Mouse (Mus musculus): ENCODE measurements around the gene 1700025G04Rik. TPM values are rescaled to one million over a fixed set of nuclear protein-coding genes. Genes with fewer than 3 reads are reported as not detected.

Gene 1700025G04Rik
- polyA plus RNA-seq, 1 experiment from 2014 or later: 29.3 TPM

- Histone ChIP-seq H3K4me2 (ENCODE audit: low read depth, low read length) (no peak overlapping the region), H3K4me1 (ENCODE audit: control insufficient read depth, insufficient read depth, low read length) (no peaks in the 10 kb centered on the region), H3K9me3 (replicated peaks; ENCODE audit: control insufficient read depth, low read length) (no peaks in the 10 kb centered on the region), H3K27me3 (ENCODE audit: control insufficient read depth, insufficient read depth, low read length) (no peaks in the 10 kb centered on the region), H3K9ac (replicated peaks; ENCODE audit: low read length) (no peak overlapping the region), H3K36me3 (replicated peaks; ENCODE audit: control insufficient read depth, insufficient read depth, low read depth, low read length) (no peaks in the 10 kb centered on the region), H3K4me3 (ENCODE audit: low read depth, low read length) (no peak overlapping the region), H3K27ac (replicated peaks; ENCODE audit: low read depth, low read length) (no peak overlapping the region)
- 68% methylated on average over 7 of the region's 7 CpGs for WGBS
- DNase-seq (ENCODE audit: low spot score) (no peak), ATAC-seq (replicated peaks; ENCODE audit: insufficient number of reproducible peaks, low FRiP score, low TSS enrichment, low read depth) (no peak)
Measured at GRCm38 (mm10) chr1:151963248-151963647, 126.7 kb downstream of the 1700025G04Rik start.

GRCm38 (mm10) chr1:151962078-151962477 lies 127.8 kb downstream of the 1700025G04Rik start:
- 24% methylated on average over 6 of the region's 6 CpGs for WGBS
- no peaks in the 10 kb centered on the region for H3K9me3 ChIP-seq (replicated peaks; ENCODE audit: control insufficient read depth, low read length)
- H3K9ac ChIP-seq (replicated peaks; ENCODE audit: low read length): no peak overlapping the region
- H3K27me3 ChIP-seq (ENCODE audit: control insufficient read depth, insufficient read depth, low read length): no peaks in the 10 kb centered on the region
- no peaks in the 10 kb centered on the region for H3K36me3 ChIP-seq (replicated peaks; ENCODE audit: control insufficient read depth, insufficient read depth, low read depth, low read length)
- ATAC-seq (replicated peaks; ENCODE audit: insufficient number of reproducible peaks, low FRiP score, low TSS enrichment, low read depth) (no peak), DNase-seq (ENCODE audit: low spot score) (peak; percentile 50)
- no peak overlapping the region for H3K27ac ChIP-seq (replicated peaks; ENCODE audit: low read depth, low read length)
- H3K4me1 ChIP-seq (ENCODE audit: control insufficient read depth, insufficient read depth, low read length): no peaks in the 10 kb centered on the region
- H3K4me2 ChIP-seq (ENCODE audit: low read depth, low read length): no peak overlapping the region
- no peak overlapping the region for H3K4me3 ChIP-seq (ENCODE audit: low read depth, low read length)

- no peak overlapping the region for H3K4me3 ChIP-seq (ENCODE audit: low read depth, low read length)
- H3K36me3 ChIP-seq (replicated peaks; ENCODE audit: control insufficient read depth, insufficient read depth, low read depth, low read length): no peaks in the 10 kb centered on the region
- H3K4me2 ChIP-seq (ENCODE audit: low read depth, low read length): no peak overlapping the region
- WGBS: 45% methylated on average over 10 of the region's 10 CpGs
- DNase-seq (ENCODE audit: low spot score) (no peak), ATAC-seq (replicated peaks; ENCODE audit: insufficient number of reproducible peaks, low FRiP score, low TSS enrichment, low read depth) (no peak)
- H3K27ac ChIP-seq (replicated peaks; ENCODE audit: low read depth, low read length): no peak overlapping the region
- H3K27me3 ChIP-seq (ENCODE audit: control insufficient read depth, insufficient read depth, low read length): no peaks in the 10 kb centered on the region
- no peaks in the 10 kb centered on the region for H3K9me3 ChIP-seq (replicated peaks; ENCODE audit: control insufficient read depth, low read length)
- no peak overlapping the region for H3K9ac ChIP-seq (replicated peaks; ENCODE audit: low read length)
- H3K4me1 ChIP-seq (ENCODE audit: control insufficient read depth, insufficient read depth, low read length): no peaks in the 10 kb centered on the region
Measured at GRCm38 (mm10) chr1:151961204-151961603, 128.7 kb downstream of the 1700025G04Rik start.

GRCm38 (mm10) chr1:151959010-151959409 lies 130.9 kb downstream of the 1700025G04Rik start:
- no peak for DNase-seq (ENCODE audit: low spot score)
- no peaks in the 10 kb centered on the region for H3K4me1 ChIP-seq (ENCODE audit: control insufficient read depth, insufficient read depth, low read length)
- no peak for ATAC-seq (replicated peaks; ENCODE audit: insufficient number of reproducible peaks, low FRiP score, low TSS enrichment, low read depth)
- H3K36me3 ChIP-seq (replicated peaks; ENCODE audit: control insufficient read depth, insufficient read depth, low read depth, low read length): no peaks in the 10 kb centered on the region
- no peaks in the 10 kb centered on the region for H3K27me3 ChIP-seq (ENCODE audit: control insufficient read depth, insufficient read depth, low read length)
- H3K9me3 ChIP-seq (replicated peaks; ENCODE audit: control insufficient read depth, low read length): no peaks in the 10 kb centered on the region
- no peak overlapping the region for H3K4me2 ChIP-seq (ENCODE audit: low read depth, low read length)
- H3K4me3 ChIP-seq (ENCODE audit: low read depth, low read length): no peak overlapping the region
- WGBS: 69% methylated on average over 3 of the region's 3 CpGs
- no peak overlapping the region for H3K27ac ChIP-seq (replicated peaks; ENCODE audit: low read depth, low read length)
- no peak overlapping the region for H3K9ac ChIP-seq (replicated peaks; ENCODE audit: low read length)

GRCm38 (mm10) chr1:151958442-151958841 lies 131.5 kb downstream of the 1700025G04Rik start:
- no peak for ATAC-seq (replicated peaks; ENCODE audit: insufficient number of reproducible peaks, low FRiP score, low TSS enrichment, low read depth)
- H3K36me3 ChIP-seq (replicated peaks; ENCODE audit: control insufficient read depth, insufficient read depth, low read depth, low read length): no peaks in the 10 kb centered on the region
- WGBS: 82% methylated on average over 3 of the region's 3 CpGs

GRCm38 (mm10) chr1:151957669-151958068 lies 132.3 kb downstream of the 1700025G04Rik start:
- H3K4me3 ChIP-seq (ENCODE audit: low read depth, low read length): no peak overlapping the region
- no peaks in the 10 kb centered on the region for H3K36me3 ChIP-seq (replicated peaks; ENCODE audit: control insufficient read depth, insufficient read depth, low read depth, low read length)
- H3K9me3 ChIP-seq (replicated peaks; ENCODE audit: control insufficient read depth, low read length): no peaks in the 10 kb centered on the region
- no peaks in the 10 kb centered on the region for H3K27me3 ChIP-seq (ENCODE audit: control insufficient read depth, insufficient read depth, low read length)
- 27% methylated on average over 7 of the region's 7 CpGs for WGBS
- DNase-seq (ENCODE audit: low spot score) (no peak), ATAC-seq (replicated peaks; ENCODE audit: insufficient number of reproducible peaks, low FRiP score, low TSS enrichment, low read depth) (no peak)
- no peak overlapping the region for H3K27ac ChIP-seq (replicated peaks; ENCODE audit: low read depth, low read length)
- H3K9ac ChIP-seq (replicated peaks; ENCODE audit: low read length): no peak overlapping the region
- H3K4me1 ChIP-seq (ENCODE audit: control insufficient read depth, insufficient read depth, low read length): no peaks in the 10 kb centered on the region
- H3K4me2 ChIP-seq (ENCODE audit: low read depth, low read length): no peak overlapping the region

More at GRCm38 (mm10) chr1:151958442-151958841, 131.5 kb downstream of the 1700025G04Rik start:
- no peaks in the 10 kb centered on the region for H3K27me3 ChIP-seq (ENCODE audit: control insufficient read depth, insufficient read depth, low read length)
- no peak overlapping the region for H3K27ac ChIP-seq (replicated peaks; ENCODE audit: low read depth, low read length)
- no peak overlapping the region for H3K4me2 ChIP-seq (ENCODE audit: low read depth, low read length)
- no peaks in the 10 kb centered on the region for H3K9me3 ChIP-seq (replicated peaks; ENCODE audit: control insufficient read depth, low read length)
- H3K9ac ChIP-seq (replicated peaks; ENCODE audit: low read length): no peak overlapping the region
- no peak overlapping the region for H3K4me3 ChIP-seq (ENCODE audit: low read depth, low read length)
- no peak for DNase-seq (ENCODE audit: low spot score)
- no peaks in the 10 kb centered on the region for H3K4me1 ChIP-seq (ENCODE audit: control insufficient read depth, insufficient read depth, low read length)

- no peak overlapping the region for H3K9ac ChIP-seq (replicated peaks; ENCODE audit: low read length)
- no peaks in the 10 kb centered on the region for H3K36me3 ChIP-seq (replicated peaks; ENCODE audit: control insufficient read depth, insufficient read depth, low read depth, low read length)
- no peaks in the 10 kb centered on the region for H3K9me3 ChIP-seq (replicated peaks; ENCODE audit: control insufficient read depth, low read length)
- H3K27ac ChIP-seq (replicated peaks; ENCODE audit: low read depth, low read length): no peak overlapping the region
- no peak overlapping the region for H3K4me3 ChIP-seq (ENCODE audit: low read depth, low read length)
- no peak for ATAC-seq (replicated peaks; ENCODE audit: insufficient number of reproducible peaks, low FRiP score, low TSS enrichment, low read depth)
- H3K27me3 ChIP-seq (ENCODE audit: control insufficient read depth, insufficient read depth, low read length): no peaks in the 10 kb centered on the region
- no peak overlapping the region for H3K4me2 ChIP-seq (ENCODE audit: low read depth, low read length)
- DNase-seq (ENCODE audit: low spot score): no peak
- 77% methylated on average over 5 of the region's 5 CpGs for WGBS
- no peaks in the 10 kb centered on the region for H3K4me1 ChIP-seq (ENCODE audit: control insufficient read depth, insufficient read depth, low read length)
Measured at GRCm38 (mm10) chr1:151955866-151956265, 134.1 kb downstream of the 1700025G04Rik start.

GRCm38 (mm10) chr1:151953563-151953962 lies 136.4 kb downstream of the 1700025G04Rik start:
- H3K4me2 ChIP-seq (ENCODE audit: low read depth, low read length): no peak overlapping the region
- H3K27me3 ChIP-seq (ENCODE audit: control insufficient read depth, insufficient read depth, low read length): no peaks in the 10 kb centered on the region
- ATAC-seq (replicated peaks; ENCODE audit: insufficient number of reproducible peaks, low FRiP score, low TSS enrichment, low read depth): no peak
- H3K9me3 ChIP-seq (replicated peaks; ENCODE audit: control insufficient read depth, low read length): no peaks in the 10 kb centered on the region
- no peaks in the 10 kb centered on the region for H3K4me1 ChIP-seq (ENCODE audit: control insufficient read depth, insufficient read depth, low read length)
- no peaks in the 10 kb centered on the region for H3K36me3 ChIP-seq (replicated peaks; ENCODE audit: control insufficient read depth, insufficient read depth, low read depth, low read length)
- 61% methylated on average over 7 of the region's 7 CpGs for WGBS
- DNase-seq (ENCODE audit: low spot score): no peak
- no peak overlapping the region for H3K9ac ChIP-seq (replicated peaks; ENCODE audit: low read length)
- H3K4me3 ChIP-seq (ENCODE audit: low read depth, low read length): no peak overlapping the region
- H3K27ac ChIP-seq (replicated peaks; ENCODE audit: low read depth, low read length): no peak overlapping the region

Measured in embryonic facial prominence, embryonic 11.5 days (tissue).